Mouse (Mus musculus) left cerebral cortex, postnatal 4 days (tissue): Measurements from ENCODE around the gene Cfl2. TPM values are rescaled to one million over a fixed set of nuclear protein-coding genes. Genes with fewer than 3 reads are reported as not detected.
"Not testable (repeated sequence)": the region's sequence is repeated elsewhere in the genome, so short reads cannot be mapped to it uniquely, and the experiment has no call there.

Source experiments
- DNase-seq: peaks from one replicate; pipeline ENCODE4 v3.0.0-alpha.2; 2022
- intact Hi-C: fragments of 180-260 bp; cut with DNase I; formaldehyde crosslinking; loops from one replicate; pipeline ENCODE4 v1.15.1; 2025
- total RNA-seq, 2 experiments: library from RNA; stranded (reverse); gene quantifications; 2 replicates each; pipeline ENCODE4 v1.2.3; 2021

Gene Cfl2
- total RNA-seq, 2 experiments from 2014 or later: 229 to 245 TPM

DNA sequence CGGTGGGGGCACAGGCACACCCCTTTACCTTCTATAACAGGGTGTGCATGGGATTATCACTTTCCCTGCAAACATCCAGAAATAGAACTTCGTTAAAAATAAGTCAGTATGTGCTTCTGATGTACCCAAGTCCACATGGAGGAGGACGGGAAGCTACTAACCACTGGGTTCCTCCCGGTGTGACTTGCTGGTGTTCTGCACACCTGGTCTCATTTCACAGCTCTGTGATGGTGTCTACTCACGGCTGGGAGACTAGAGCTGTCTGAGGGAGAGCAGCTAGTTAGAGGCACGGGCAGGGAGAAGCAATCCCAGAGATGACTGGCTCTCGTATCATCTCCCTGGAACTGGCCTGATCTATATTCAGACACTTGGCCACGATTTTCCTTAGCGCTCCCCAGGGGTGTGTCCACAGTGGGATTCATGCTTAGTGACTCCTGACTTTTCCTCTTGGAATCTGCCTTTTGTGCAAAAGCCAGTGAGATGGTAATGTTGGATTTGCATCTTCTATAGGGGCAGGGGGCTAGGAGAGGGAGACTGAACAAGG is 28.7 kb downstream of the Cfl2 start:
- DNase-seq: no peak
- intact Hi-C loops: loop anchor here (10.0 kb wide), 1 partner anchor 151 kb away; the partner anchor contains the start of gene Gm20403

DNA sequence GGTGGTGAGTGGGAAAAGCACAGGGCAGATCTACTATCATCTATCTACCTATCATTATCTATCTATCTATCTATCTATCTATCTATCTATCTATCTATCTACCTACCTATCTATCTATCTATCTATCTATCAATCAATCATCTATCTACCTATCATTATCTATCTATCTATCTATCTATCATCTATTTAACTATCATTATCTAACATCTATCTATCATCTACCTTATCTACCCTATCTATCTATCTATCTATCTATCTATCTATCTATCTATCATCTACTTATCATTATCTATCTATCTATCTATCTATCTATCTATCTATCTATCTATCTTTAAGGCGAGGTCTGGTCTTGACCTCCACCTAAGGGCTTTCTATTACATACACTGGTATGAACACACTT is 30.8 kb downstream of the Cfl2 start:
- intact Hi-C loops: loop anchor here (10.0 kb wide), 1 partner anchor 153 kb away; the partner anchor contains the start of gene Gm20403
- not testable (repeated sequence) for DNase-seq

DNA sequence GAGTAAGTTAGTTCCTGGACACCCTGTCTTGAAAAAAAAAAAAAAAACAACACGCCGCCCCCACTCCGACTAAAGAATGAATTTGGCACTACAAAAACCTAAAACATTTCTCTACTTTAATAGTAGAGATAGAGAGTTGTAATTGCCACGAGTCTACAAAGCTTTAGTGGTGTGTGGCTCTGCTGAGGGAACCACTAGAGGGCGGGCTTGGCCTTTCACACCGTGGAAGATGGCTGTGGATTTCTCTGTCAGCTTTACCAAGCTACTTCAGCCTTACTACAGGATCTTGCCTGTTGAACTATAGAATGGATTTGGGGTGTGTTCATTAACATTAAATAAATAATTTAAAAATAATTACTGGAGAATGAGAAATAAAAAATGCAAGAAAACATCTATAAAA is 32.1 kb downstream of the Cfl2 start:
- intact Hi-C loops: loop anchor here (10.0 kb wide), 1 partner anchor 154 kb away; the partner anchor contains the start of gene Gm20403
- DNase-seq: peak; percentile 83

DNA sequence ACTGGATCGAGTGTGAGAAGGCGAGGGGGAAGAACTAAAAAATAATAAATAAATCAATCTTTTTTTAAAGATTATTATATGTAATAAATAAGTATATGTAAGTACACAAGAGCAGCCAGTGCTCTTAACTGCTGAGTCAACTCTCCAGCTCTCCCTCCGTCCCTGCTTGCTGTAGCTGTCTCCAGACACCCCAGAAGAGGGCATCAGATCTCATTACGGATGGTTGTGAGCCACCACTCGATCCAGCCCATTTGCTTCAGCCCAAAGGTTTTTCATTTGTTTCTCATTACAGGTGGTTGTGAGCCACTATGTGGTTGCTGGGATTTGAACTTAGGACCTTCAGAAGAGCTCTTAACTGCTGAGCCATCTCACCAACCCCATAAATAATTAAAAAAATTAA is 32.8 kb downstream of the Cfl2 start:
- no peak for DNase-seq
- intact Hi-C loops: loop anchor here (10.0 kb wide), 1 partner anchor 155 kb away; the partner anchor contains the start of gene Gm20403

DNA sequence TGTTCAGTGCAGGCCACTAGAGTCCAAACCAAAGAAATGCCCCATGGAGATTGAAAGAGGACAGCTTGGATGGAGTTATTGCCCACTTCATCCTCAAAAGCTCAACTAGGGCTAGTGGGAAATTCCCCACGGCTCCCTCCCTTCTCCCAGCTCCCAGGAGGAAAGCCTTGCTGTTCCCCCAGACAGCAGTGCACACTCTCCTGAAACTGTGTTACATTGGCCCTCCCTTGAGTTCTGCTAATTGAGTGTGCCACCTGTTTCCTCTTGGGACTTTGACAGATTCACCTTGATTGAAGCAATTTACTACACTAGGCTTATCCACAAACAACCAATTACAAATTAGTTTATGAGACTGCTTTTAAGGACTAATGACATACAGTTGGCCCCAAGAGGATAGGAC is 34.6 kb downstream of the Cfl2 start:
- intact Hi-C loops: no loop called here

DNA sequence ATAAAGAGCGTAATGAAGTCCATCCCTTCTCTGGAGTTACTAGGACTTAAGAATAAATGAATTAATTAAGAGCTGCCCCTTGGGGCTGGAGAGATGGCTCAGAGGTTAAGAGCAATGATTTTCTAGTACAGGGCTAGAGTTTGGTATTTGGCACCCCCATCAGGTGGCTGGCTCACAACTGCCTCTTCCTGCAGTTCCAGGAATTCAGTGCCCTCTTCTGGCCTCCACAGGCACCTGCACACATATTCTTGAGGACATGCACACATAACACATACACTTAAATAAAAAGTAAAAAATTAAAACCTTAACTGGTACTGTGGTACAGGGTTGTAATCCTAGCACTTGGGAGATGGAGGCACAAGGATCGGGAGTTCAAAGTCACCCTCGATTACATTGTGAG is 37.5 kb downstream of the Cfl2 start:
- DNase-seq: no peak
- intact Hi-C loops: no loop called here

More for the DNA sequence above, 34.6 kb downstream of the Cfl2 start:
- DNase-seq: no peak

DNA sequence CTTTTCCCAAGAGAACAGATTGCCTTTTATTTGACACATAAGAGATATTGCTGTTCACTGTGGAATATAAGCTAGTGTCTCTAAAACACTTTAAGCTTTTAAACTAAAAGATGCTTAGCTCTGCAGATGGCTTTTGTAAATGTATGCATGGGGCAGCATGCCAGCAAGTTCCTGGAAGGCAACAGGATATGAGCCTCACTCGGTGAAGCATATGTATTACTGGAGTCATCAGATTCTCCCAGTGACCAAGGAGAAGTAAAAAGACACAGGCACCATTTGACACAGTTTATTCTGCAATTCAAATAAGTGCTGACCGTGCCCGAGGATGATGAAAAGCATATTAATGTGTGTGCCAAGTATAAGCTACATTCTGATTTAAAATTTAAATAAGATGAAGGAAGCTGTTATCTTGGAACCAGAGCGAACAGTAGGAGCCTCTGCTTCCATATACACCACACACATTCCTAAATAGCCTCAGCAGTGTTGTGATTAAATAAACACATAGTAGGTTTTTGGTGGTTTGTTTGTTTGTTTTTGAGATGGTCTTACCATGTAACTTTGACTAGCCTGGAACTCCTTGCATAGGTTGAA is 39.7 kb downstream of the Cfl2 start:
- peak; percentile 9 for DNase-seq
- intact Hi-C loops: no loop called here

DNA sequence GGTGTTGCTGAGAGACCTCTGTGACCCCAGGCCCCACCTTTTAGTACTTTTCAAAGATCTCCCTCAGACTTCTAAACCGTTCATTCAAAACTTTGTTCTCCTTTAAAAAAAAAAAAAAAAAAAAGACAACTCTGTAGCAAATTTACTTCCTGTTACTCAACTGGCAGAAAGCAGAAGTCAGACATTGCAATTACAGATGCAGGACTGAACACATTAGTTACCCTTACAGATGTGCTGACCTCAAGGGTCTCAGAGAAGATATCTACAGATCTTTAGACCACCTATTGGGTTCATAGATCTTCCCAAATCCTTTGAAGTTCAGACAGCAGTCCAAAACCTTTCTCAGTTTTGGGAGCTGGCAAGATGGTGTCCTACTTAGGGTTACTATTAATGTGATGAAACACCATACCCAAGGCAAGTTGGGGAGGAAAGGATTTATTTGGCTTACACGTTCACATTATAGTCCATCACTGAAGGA is 42.0 kb downstream of the Cfl2 start:
- no peak for DNase-seq
- intact Hi-C loops: no loop called here

DNA sequence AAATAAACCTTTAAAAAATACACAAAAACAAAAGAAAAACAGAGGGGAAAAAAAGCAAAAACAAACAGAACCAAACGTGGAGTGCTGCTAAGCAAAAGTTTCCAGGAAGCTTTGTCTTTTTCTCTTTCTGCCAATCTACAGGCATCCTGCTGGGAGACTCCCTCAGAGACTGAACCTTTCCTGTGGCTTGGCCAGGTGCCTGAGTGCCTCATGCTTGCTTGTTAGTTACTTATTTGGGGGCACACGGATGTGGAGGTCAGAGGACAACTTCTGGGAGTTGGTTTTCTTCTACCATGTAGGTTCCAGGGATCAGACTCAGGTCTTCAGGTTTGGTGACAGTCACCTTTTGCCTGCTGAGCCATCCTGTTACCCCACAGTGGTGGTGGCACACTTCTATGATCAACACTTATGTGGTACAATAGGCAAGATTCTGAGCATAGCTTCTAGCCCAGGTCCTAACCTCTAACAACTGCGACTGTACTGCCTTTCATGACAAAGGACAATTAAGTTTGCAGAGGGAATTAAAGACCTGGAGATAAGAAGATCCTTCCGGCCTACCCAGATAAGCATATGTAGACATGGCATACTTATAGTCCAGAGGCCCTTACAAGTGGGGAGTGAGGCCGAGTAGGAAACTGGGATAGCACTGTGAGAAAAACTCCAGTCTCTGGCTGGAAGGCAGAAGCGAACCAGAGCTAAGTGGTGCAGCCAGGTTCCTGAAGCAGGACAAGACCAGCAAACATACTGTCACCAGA is 43.3 kb downstream of the Cfl2 start:
- no peak for DNase-seq
- intact Hi-C loops: no loop called here

DNA sequence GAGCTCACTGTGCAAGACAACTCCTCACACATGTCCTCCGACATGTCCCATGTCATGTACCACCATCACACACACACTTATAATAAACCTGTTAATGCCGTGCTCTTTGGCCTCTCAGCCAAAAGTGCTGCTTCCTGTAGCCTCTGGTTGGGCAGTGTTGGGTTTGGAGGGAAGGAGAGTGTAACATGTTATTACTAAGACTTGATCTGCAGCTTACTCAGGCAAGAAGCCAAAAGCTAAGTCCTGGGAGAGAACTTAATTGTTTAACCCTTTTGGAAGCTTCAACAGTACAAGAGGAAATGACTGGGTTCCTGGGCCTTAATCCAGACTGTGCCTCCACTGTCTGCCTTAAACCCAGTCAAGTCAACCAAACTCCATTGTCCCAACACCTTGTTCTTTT is 52.5 kb downstream of the Cfl2 start:
- no peak for DNase-seq
- intact Hi-C loops: no loop called here

Other genes with a start within 250 kb of the Cfl2 start
- 10 to 100 TPM; 63.3 to 68.5 TPM for gene Sptssa, start 206.3 kb downstream of the Cfl2 start, total RNA-seq
- gene Eapp, start 167.0 kb downstream of the Cfl2 start, total RNA-seq: 10 to 100 TPM; 47.3 to 55.0 TPM
- 10 to 100 TPM; 71.0 to 82.9 TPM for gene Snx6, start 67.2 kb downstream of the Cfl2 start, total RNA-seq
- gene Gm20403, start 123.7 kb upstream of the Cfl2 start, total RNA-seq: not detected
- 1 to 10 TPM; 3.9 to 4.0 TPM for gene Baz1a, start 151.5 kb upstream of the Cfl2 start, total RNA-seq
- 10 to 100 TPM; 12.6 to 13.8 TPM for gene 2700097O09Rik, start 217.2 kb upstream of the Cfl2 start, total RNA-seq
- 100 to 1,000 TPM; 108 to 111 TPM for gene Srp54a, start 217.4 kb upstream of the Cfl2 start, total RNA-seq